Mouse (Mus musculus) liver, postnatal 0 days (tissue): ENCODE measurements at regions not wholly inside any gene's neighbourhood (a gene's known extent, or its start where the extent isn't known, plus 50 kb on each side); places are given as distances from the start of the nearest gene placed in this dataset.

Experiments used
- ATAC-seq: fragments of 200-750 bp; cut with Nextera tagmentation; 2 replicates; pipeline ENCODE4 v1.8.0; 2017; ENCODE audit warnings: mild to moderate bottlenecking, moderate library complexity
- DNase-seq: peaks from one replicate; pipeline ENCODE4 v3.0.0-alpha.2; 2016
- H3K27ac ChIP-seq: fragments of 300-500 bp; sonication (generic); 2 replicates; pipeline ENCODE4 v1.5.1; 2014; ENCODE audit warnings: antibody characterized with exemption, moderate library complexity, mild to moderate bottlenecking, low read depth
- H3K27me3 ChIP-seq: fragments of 300-500 bp; sonication (generic); 2 replicates; pipeline ENCODE4 v1.6.1; 2014; ENCODE audit warnings: low read length, control low read depth, mixed read lengths; ENCODE audit not compliant: insufficient read depth
- H3K36me3 ChIP-seq: fragments of 300-500 bp; sonication (generic); replicated peaks from 2 replicates; pipeline ENCODE4 v1.6.1; 2014; ENCODE audit warnings: mild to moderate bottlenecking, control low read depth, low read length, moderate library complexity, mixed read lengths; ENCODE audit not compliant: insufficient read depth
- H3K4me1 ChIP-seq: fragments of 300-500 bp; sonication (generic); 2 replicates; pipeline ENCODE4 v1.6.1; 2014; ENCODE audit warnings: antibody characterized with exemption, mild to moderate bottlenecking, control low read depth; ENCODE audit not compliant: insufficient read depth
- H3K4me2 ChIP-seq: fragments of 300-500 bp; sonication (generic); 2 replicates; pipeline ENCODE4 v1.6.1; 2014; ENCODE audit warnings: low read depth, mild to moderate bottlenecking, low read length, moderate library complexity, mixed read lengths
- H3K4me3 ChIP-seq: fragments of 300-500 bp; sonication (generic); 2 replicates; pipeline ENCODE4 v1.5.1; 2014; ENCODE audit warnings: low read depth, low read length
- H3K9ac ChIP-seq: fragments of 300-500 bp; sonication (generic); replicated peaks from 2 replicates; pipeline ENCODE4 v1.6.1; 2014; ENCODE audit warnings: mild to moderate bottlenecking, moderate library complexity
- H3K9me3 ChIP-seq: fragments of 300-500 bp; sonication (generic); 2 replicates; pipeline ENCODE4 v1.6.1; 2016; ENCODE audit warnings: mild to moderate bottlenecking, control low read depth, low read length, mixed read lengths
- CTCF ChIP-seq: sonication (generic); IDR thresholded peaks from 2 replicates; pipeline ENCODE4 v1.5.1; 2016; ENCODE audit warnings: antibody characterized with exemption, low read depth
- EP300 ChIP-seq: IDR thresholded peaks from 2 replicates; pipeline ENCODE4 v1.6.1; 2016; ENCODE audit warnings: antibody characterized with exemption, low read depth, mild to moderate bottlenecking
- WGBS: fragments of 180-500 bp; shearing (Covaris S2); extraction: QIAGEN DNeasy Blood & Tissue Kit; methylation state at CpG from one replicate; pipeline ENCODE4 v1.1.7; 2014; ENCODE audit not compliant: insufficient replicate concordance; 5-methylcytosine and 5-hydroxymethylcytosine counted together

DNA sequence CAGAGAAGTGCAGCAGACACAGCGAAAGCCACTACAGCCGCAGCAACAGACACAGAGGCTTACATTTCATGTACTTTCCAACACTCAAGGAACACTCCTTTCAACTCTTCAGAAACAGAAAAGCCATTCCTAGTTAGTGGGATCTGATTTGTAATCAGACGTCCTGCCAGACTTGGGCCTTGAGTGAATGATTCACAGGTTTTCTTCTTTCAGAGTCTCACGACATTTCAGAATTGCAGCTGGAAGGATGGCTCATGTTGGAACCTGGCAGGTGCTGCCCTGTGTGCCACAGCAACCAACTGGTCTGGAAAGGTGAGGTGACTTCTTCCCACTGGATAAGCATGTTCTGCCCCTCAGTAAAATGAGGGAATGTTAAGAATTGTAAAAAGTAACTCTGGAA is 149.8 kb upstream of the Zfp706 start:
- WGBS: 65% methylated on average over 4 of the region's 4 CpGs

DNA sequence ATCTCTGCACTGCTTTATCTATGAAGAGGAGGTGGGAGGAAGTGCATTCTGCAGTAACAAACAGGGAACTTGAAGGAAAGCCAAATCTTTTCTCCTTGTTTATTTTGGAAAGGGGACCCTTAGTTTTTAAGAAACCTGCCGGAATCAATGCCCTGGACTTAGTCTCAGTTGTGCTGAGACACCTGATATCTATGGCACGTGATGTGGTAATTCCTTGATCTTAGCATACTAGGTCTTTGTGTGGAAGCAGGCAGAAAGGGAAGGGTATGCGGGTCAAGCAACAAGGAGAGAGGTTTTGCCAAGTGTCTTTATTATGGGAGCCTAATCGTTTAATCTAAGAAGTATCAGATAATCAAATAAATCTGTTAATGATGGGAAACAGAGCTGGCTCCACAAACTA is 147.4 kb upstream of the Zfp706 start:
- no peak for TF ChIP-seq EP300
- whole genome bisulfite sequencing: 81% methylated on average over 4 of the region's 4 CpGs

More for the DNA sequence above, 149.8 kb upstream of the Zfp706 start:
- H3K4me3 ChIP-seq: no peak overlapping the region
- ATAC-seq: no peak
- no peak for DNase-seq
- H3K27me3 ChIP-seq: no peaks in the 10 kb centered on the region
- TF ChIP-seq CTCF (no peak), EP300 (no peak)
- H3K36me3 ChIP-seq: no peaks in the 10 kb centered on the region
- no peaks in the 10 kb centered on the region for H3K9me3 ChIP-seq
- H3K27ac ChIP-seq: no peak overlapping the region
- H3K9ac ChIP-seq: no peak overlapping the region
- no peaks in the 10 kb centered on the region for H3K4me1 ChIP-seq
- H3K4me2 ChIP-seq: no peak overlapping the region

DNA sequence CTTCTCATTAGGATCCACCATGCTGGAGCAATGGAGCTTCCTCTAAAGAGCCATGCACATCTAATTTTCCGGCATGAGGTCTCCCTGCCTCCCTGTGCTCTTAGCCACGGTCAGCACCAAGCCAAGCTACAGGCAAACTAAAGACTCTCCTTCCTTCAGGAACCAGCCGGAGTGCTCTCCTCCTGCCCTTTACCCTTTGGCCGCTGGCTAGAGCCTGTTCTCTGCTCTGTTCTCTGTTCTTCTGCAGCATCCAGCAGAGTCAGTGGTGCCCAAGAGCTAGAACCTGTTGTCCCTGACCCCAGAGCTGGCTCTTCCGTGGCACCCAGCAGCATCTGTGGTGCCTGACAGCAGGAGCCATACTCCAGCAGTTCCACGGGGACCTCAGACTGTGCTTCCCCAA is 145.6 kb upstream of the Zfp706 start:
- ATAC-seq (no peak), DNase-seq (no peak)
- H3K4me3 ChIP-seq: no peak overlapping the region
- TF ChIP-seq EP300: no peak
- TF ChIP-seq CTCF: no peak
- H3K4me2 ChIP-seq: no peak overlapping the region
- H3K27me3 ChIP-seq: no peaks in the 10 kb centered on the region
- no peak overlapping the region for H3K27ac ChIP-seq
- H3K4me1 ChIP-seq: no peaks in the 10 kb centered on the region
- H3K9ac ChIP-seq: no peak overlapping the region
- no peaks in the 10 kb centered on the region for H3K36me3 ChIP-seq
- 74% methylated on average over 6 of the region's 6 CpGs for WGBS
- H3K9me3 ChIP-seq: no peaks in the 10 kb centered on the region

More for the DNA sequence above, 147.4 kb upstream of the Zfp706 start:
- Histone ChIP-seq H3K4me1 (no peaks in the 10 kb centered on the region), H3K27me3 (no peaks in the 10 kb centered on the region), H3K4me2 (no peak overlapping the region), H3K9ac (no peak overlapping the region), H3K4me3 (no peak overlapping the region), H3K36me3 (no peaks in the 10 kb centered on the region), H3K9me3 (no peaks in the 10 kb centered on the region), H3K27ac (no peak overlapping the region)
- DNase-seq (no peak), ATAC-seq (no peak)

DNA sequence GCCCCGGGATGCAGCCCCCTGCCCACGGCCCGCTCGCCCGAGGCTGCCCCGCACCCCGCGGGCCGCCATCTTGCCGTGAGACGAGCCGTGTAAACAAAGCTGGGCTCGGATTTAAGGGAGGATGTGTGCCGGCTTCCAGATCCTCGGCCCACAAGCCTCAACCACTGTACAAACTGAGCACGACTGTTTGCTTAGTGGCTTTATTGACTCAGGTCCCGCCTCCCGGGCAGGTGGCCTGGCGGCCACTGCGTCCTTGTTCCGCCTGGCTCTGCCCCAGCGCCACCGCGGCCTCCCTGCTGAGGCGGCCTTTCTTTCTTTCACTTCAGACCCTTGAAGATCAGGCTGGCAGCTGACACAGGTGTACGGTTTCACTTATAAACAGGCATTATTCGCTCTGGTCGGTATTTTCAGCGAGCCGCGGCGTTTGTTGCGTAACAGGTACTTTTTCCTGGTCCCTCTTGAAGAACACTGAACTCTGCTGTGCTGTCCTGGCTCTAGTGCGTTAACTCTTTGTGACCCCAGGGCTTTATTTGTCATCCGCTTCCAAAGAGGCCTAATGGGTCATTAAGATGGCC is 128.1 kb upstream of the Zfp706 start:
- H3K4me1 ChIP-seq: peaks cover 2% of the 10 kb centered on the region; the same call in 1 of the 2 replicates
- 5% methylated on average over 35 of the region's 35 CpGs for WGBS
- DNase-seq: peak; percentile 68
- H3K9ac ChIP-seq: peak overlapping the region; percentile 73
- H3K9me3 ChIP-seq: peaks cover 3% of the 10 kb centered on the region; the same call in 1 of the 2 replicates
- H3K36me3 ChIP-seq: no peaks in the 10 kb centered on the region
- peak overlapping the region; percentile 54 for H3K4me3 ChIP-seq
- TF ChIP-seq CTCF: no peak
- TF ChIP-seq EP300: no peak
- H3K27me3 ChIP-seq: no peaks in the 10 kb centered on the region
- peak; percentile 91 for ATAC-seq
- peak overlapping the region; percentile 84 for H3K4me2 ChIP-seq
- peak overlapping the region; percentile 92 for H3K27ac ChIP-seq

DNA sequence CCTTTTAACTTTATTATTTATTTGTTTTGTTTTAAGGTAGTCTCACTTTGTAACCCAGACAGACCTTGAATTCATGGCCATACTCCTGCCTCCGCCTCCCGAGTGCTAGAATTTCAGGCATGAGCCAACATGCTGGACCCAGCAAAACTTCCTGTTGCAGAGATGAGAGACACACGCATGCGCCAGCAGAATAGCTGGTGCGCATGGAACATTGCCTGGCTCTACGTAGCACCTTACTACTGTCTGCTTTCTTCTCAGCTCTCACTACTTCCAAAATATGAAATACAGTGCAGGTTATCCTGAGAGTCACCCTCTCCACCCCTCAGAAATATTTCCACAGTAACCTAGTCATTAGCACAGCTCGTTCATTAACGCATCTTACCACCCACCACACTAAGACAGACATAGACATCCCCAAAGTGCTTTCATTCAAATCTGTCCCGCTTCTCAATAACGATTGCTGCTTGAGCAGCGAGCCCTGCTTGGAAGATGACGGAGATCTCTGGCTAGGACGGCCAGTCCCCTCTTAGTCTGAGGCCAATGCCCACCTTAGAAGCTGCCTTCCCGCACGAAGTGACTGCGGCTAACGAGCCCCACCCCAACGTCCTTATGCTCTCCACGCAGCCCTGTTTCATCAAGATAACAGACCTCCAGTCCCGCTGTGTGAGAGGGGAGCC is 127.5 kb upstream of the Zfp706 start:
- Histone ChIP-seq H3K36me3 (no peaks in the 10 kb centered on the region), H3K9me3 (peaks cover 7% of the 10 kb centered on the region; the same call in 1 of the 2 replicates), H3K27me3 (no peaks in the 10 kb centered on the region), H3K9ac (peak overlapping the region; percentile 73), H3K27ac (peak overlapping the region; percentile 92), H3K4me3 (peak overlapping the region; percentile 54), H3K4me1 (peaks cover 2% of the 10 kb centered on the region; the same call in 1 of the 2 replicates), H3K4me2 (peak overlapping the region; percentile 84)
- TF ChIP-seq CTCF: no peak
- TF ChIP-seq EP300: no peak
- WGBS: 26% methylated on average over 20 of the region's 20 CpGs
- DNase-seq (no peak), ATAC-seq (peak; percentile 20)

DNA sequence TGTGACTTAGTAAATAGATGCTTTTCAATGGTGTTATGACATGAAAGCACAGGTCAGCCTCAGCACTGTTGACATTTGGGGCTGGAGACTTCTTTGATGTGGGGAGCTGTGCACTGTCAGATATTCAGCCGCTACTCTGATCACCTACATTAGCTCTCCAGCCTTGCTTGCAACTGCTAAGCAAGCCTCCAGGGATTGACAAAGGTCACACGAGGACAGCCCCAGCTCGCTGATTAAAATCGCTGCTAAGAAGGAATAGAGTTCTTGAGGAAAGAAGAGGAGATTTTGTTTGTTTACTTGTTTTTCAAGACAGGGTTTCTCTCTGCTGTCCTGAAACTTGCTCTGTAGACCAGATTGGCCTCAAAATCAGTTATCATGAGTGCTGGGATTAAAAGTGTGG is 126.8 kb upstream of the Zfp706 start:
- Histone ChIP-seq H3K9me3 (peaks cover 7% of the 10 kb centered on the region; the same call in 1 of the 2 replicates), H3K4me2 (no peak overlapping the region), H3K4me1 (peaks cover 2% of the 10 kb centered on the region; the same call in 1 of the 2 replicates), H3K4me3 (no peak overlapping the region), H3K36me3 (no peaks in the 10 kb centered on the region), H3K27me3 (no peaks in the 10 kb centered on the region), H3K9ac (no peak overlapping the region), H3K27ac (no peak overlapping the region)
- no peak for DNase-seq
- TF ChIP-seq CTCF (no peak), EP300 (no peak)
- no peak for ATAC-seq
- WGBS: 60% methylated on average over 4 of the region's 4 CpGs
